In genomic region chr10:67846016-67846650, GRCm38 (mm10) we compare ENCODE assay signal across 16 mouse cellular contexts.
A peak's percentile ranks its signal among the peaks of the same experiment; 100 is the strongest.
DNase-seq lines count a peak whose midpoint lies in the region; ATAC-seq lines count a peak whose summit lies in the region.
"Had no signal": no experiment of that assay in that cellular context is flagged by ENCODE, and none has a peak within 500 bp of the region (broad histone marks: within the 10 kb centered on the region; RNA-seq: fewer than 3 reads in every experiment).

No protein-coding gene starts in this region.

- ATAC-seq in activated CD4-positive, CD25-positive, alpha-beta regulatory T cell, adult 4 months, result no peak
- ATAC-seq: forebrain, embryonic 13.5 days had no signal

- DNase-seq in cerebellum, adult 11-12 months, result peak; percentile 4
- no peak for DNase-seq in cerebellum, postnatal 36 days
- DNase-seq in testis, postnatal 10 days (ENCODE audit: low spot score), result peak; percentile 47
- DNase-seq in testis, postnatal 14 days (ENCODE audit: low spot score), result no peak
- peak; percentile 43 for DNase-seq in lung, postnatal 10 days
- no peak for DNase-seq in neural tube, embryonic 10.5 days (ENCODE audit: extremely low spot score, low spot score)
- DNase-seq in adrenal gland, postnatal 10 days, result no peak
- DNase-seq: cerebellum, postnatal 14 days; gastrocnemius, adult 2 months; heart, postnatal 10 days; kidney, adult 2 months; left cerebral cortex, postnatal 4 days; liver, embryonic 13.5 days; right cerebral cortex, postnatal 14 days had no signal

Comparison
In these comparisons a context has a peak if more than half of its experiments do, and no peak if none do; other contexts are left out.
1. DNase-seq: peak in cerebellum, adult 11-12 months (single experiment), testis, postnatal 10 days (single experiment) and lung, postnatal 10 days (single experiment); none in cerebellum, postnatal 36 days (0 of 2), testis, postnatal 14 days (single experiment), neural tube, embryonic 10.5 days (single experiment) and adrenal gland, postnatal 10 days (single experiment).